Mouse (Mus musculus): ENCODE measurements around the gene Gm5478.
"Not testable (repeated sequence)": the region's sequence is repeated elsewhere in the genome, so short reads cannot be mapped to it uniquely, and the experiment has no call there.

Gm5478 gene

GRCm38 (mm10) chr15:101647280-101647679 is at the start of gene Gm5478:
TSS of gene Gm5478 (minus strand) at chr15:101647380.
- no peak for DNase-seq (ENCODE audit: low read depth, low spot score)

GRCm38 (mm10) chr15:101694207-101694606 is 47.0 kb upstream of the Gm5478 start, which contains the start of gene Krt6a:
TSS of gene Krt6a (minus strand) at chr15:101694307.
- no peak for DNase-seq (ENCODE audit: low read depth, low spot score)

- DNase-seq (ENCODE audit: low read depth, low spot score) = not testable (repeated sequence)
These were observed 43.3 kb upstream of the Gm5478 start for GRCm38 (mm10) chr15:101690460-101690859.

- DNase-seq (ENCODE audit: low read depth, low spot score) = no peak
These were observed 41.0 kb upstream of the Gm5478 start for GRCm38 (mm10) chr15:101688161-101688560.

GRCm38 (mm10) chr15:101680187-101680586 is 33.0 kb upstream of the Gm5478 start, which contains the start of gene Krt6b:
TSS of gene Krt6b (minus strand) at chr15:101680287.
- DNase-seq (ENCODE audit: low read depth, low spot score) = no peak

DNA sequence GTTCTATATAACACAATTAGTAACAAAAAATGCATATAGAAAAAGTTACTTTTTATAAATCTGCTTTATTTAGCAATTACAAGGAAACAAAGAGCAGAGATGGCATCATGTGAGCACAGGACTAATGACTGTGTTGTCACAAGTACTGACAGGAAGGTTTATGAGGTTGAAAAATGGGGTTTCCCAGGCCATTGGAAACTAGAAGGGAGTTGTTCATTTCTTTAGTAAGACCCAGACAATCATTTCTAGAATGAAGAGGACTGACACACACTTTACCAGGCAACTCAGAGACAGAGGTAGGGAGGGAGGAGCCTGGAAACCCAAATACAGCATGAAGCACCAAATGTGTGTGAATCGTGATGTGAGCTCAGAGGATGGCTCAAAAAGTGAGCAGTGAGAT is 28.8 kb upstream of the Gm5478 start:
- DNase-seq (ENCODE audit: low read depth, low spot score) = no peak

- no peak for DNase-seq (ENCODE audit: low read depth, low spot score)
These were observed 5.6 kb upstream of the Gm5478 start for GRCm38 (mm10) chr15:101652736-101653265.

DNA sequence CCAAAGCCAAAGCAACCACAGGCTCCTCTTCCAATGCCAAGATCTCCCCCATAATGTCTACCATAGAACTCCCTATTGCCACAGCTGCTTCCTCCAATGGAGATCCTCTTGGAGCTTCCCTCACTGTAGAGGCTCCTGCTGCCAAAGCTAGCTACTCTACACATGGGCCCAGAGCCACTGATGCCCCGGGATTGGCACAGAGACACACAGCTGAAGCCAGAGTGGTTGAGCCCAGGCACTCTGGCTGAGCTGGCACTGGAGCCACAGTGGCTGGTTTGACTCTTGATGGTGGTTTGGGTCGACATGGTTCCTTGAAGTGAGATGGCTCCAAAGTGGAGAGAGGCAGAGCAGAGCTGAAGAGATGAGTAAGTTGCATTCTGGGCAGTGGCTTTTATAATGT is 19.3 kb downstream of the Gm5478 start, which contains the start of gene Gm5414:
Gene Gm5414 (minus strand): TSS at position 305 of the 400 bp plus-strand sequence.
- no peak for DNase-seq (ENCODE audit: low read depth, low spot score)

DNA sequence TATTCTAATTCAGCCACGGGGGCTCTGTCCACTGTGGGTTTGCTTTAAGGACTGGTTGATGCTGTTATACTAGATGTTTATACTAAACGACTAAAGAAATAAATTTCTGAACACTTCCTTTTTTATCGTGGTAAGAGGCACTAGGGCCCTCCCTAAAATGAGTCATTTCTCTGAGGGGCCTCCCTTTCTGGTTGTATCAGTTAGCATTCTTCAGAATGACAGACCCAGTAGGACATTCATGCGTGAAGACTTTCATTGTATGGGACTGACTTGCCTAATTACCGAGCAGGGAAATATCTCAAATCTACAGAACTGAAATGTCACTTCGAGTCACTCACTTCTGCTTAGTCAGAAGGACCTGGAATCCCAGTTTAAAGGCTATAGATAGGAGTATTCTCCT is 48.1 kb downstream of the Gm5478 start:
- no peak for DNase-seq (ENCODE audit: low read depth, low spot score)

Data from R1 (cell line).